ENCODE assay signal across 21 mouse cellular contexts in the genomic region with DNA sequence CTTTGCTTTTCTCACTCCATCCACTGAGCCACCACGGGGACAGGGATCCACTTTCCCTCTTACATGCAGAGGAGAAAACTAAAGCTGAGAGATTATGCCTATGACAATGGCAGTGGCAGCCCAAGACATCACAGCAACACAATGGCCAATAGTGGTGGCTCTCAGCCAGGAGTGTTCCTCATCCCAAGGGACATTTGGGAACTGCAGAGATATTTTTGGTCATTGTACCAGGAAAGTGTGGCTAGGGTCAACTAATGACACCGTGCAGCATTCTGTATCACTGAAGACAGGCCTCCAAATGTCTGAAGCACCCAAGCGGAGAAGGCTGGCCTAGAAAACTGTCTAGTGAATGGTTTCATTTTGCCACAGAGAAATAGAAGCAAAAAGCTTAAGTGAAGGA.
DNase-seq lines count a peak whose midpoint lies in the region; ATAC-seq and TF ChIP-seq lines count a peak whose summit lies in the region.
"Had no signal": no experiment of that assay in that cellular context is flagged by ENCODE, and none has a peak within 500 bp of the region (broad histone marks: within the 10 kb centered on the region; RNA-seq: fewer than 3 reads in every experiment).

No protein-coding gene starts in this region.

- intact Hi-C loops in heart, postnatal 36 days (cut with DNase I) = no loop called here

- no peak overlapping the region for H3K4me3 ChIP-seq in heart, embryonic 11.5 days (ENCODE audit: low read depth, low read length)
- H3K4me3 ChIP-seq in lung, postnatal 0 days (ENCODE audit: low read depth, low read length) = no peak overlapping the region
- H3K4me3 ChIP-seq: forebrain, embryonic 13.5 days; limb, embryonic 12.5 days; liver, embryonic 12.5 days; neural tube, embryonic 15.5 days; stomach, embryonic 15.5 days had no signal

- ATAC-seq in heart, embryonic 11.5 days (replicated peaks; ENCODE audit: insufficient number of reproducible peaks, low FRiP score, low TSS enrichment) = no peak
- ATAC-seq in lung, postnatal 0 days = no peak
- ATAC-seq: forebrain, embryonic 13.5 days; hindbrain, embryonic 16.5 days; intestine, embryonic 16.5 days; liver, embryonic 12.5 days; midbrain, embryonic 16.5 days had no signal

- peaks cover 3% of the 10 kb centered on the region for H3K4me1 ChIP-seq in heart, embryonic 11.5 days (ENCODE audit: control insufficient read depth, insufficient read depth, low read length)
- no peaks in the 10 kb centered on the region for H3K4me1 ChIP-seq in lung, postnatal 0 days (ENCODE audit: insufficient read depth, low read depth, low read length)
- H3K4me1 ChIP-seq: forebrain, embryonic 13.5 days; liver, embryonic 12.5 days; neural tube, embryonic 15.5 days; stomach, embryonic 15.5 days had no signal

- no peaks in the 10 kb centered on the region for H3K36me3 ChIP-seq in heart, embryonic 11.5 days (ENCODE audit: control insufficient read depth, insufficient read depth, low read length)
- no peaks in the 10 kb centered on the region for H3K36me3 ChIP-seq in lung, postnatal 0 days (ENCODE audit: insufficient read depth, low read length)
- H3K36me3 ChIP-seq: liver, embryonic 12.5 days; stomach, embryonic 15.5 days had no signal

- H3K4me2 ChIP-seq in heart, embryonic 11.5 days = no peak overlapping the region
- H3K4me2 ChIP-seq in lung, postnatal 0 days (replicated peaks; ENCODE audit: low read depth, low read length) = no peak overlapping the region
- H3K4me2 ChIP-seq: forebrain, embryonic 13.5 days; limb, embryonic 12.5 days; liver, embryonic 12.5 days; neural tube, embryonic 15.5 days; stomach, embryonic 15.5 days had no signal

- TF ChIP-seq EP300 in lung, postnatal 0 days (IDR thresholded peaks at IDR 0.05) = no peak

- H3K9ac ChIP-seq in heart, embryonic 11.5 days (ENCODE audit: low read depth, low read length) = no peak overlapping the region
- no peak overlapping the region for H3K9ac ChIP-seq in lung, postnatal 0 days (replicated peaks; ENCODE audit: low read depth)
- H3K9ac ChIP-seq: forebrain, embryonic 13.5 days; limb, embryonic 12.5 days; liver, embryonic 12.5 days; neural tube, embryonic 15.5 days; stomach, embryonic 15.5 days had no signal

- H3K27ac ChIP-seq in heart, embryonic 11.5 days (ENCODE audit: low read depth, low read length) = no peak overlapping the region
- H3K27ac ChIP-seq in lung, postnatal 0 days (ENCODE audit: low read length) = no peak overlapping the region
- H3K27ac ChIP-seq: forebrain, embryonic 13.5 days; limb, embryonic 12.5 days; liver, embryonic 12.5 days; neural tube, embryonic 15.5 days; stomach, embryonic 15.5 days had no signal

- WGBS in heart, embryonic 11.5 days (ENCODE audit: insufficient replicate concordance) = 83% methylated on average over 3 of the region's 3 CpGs
- WGBS in lung, postnatal 0 days = 74% methylated on average over 3 of the region's 3 CpGs

- peak; percentile 35 for DNase-seq in heart, adult 8-10 months (ENCODE audit: low spot score)
- DNase-seq in lung, postnatal 10 days = peak; percentile 14
- no peak for DNase-seq in lung, postnatal 0 days (ENCODE audit: low spot score)
- DNase-seq in heart, postnatal 36 days = peak; percentile 13 to 26
- no peak for DNase-seq in right cerebral cortex, postnatal 14 days
- no peak for DNase-seq in layer of hippocampus, adult 8-10 months (ENCODE audit: low spot score in 2 of 2)
- DNase-seq: adrenal gland, postnatal 14 days; lung, adult 2 months; lung, postnatal 4 days; spleen, adult 18-20 months; thymus, adult 18-20 months; thymus, postnatal 4 days had no signal

- no peak for TF ChIP-seq CTCF in lung, postnatal 0 days (IDR thresholded peaks at IDR 0.05)

- no peaks in the 10 kb centered on the region for H3K27me3 ChIP-seq in heart, embryonic 11.5 days (ENCODE audit: control insufficient read depth, insufficient read depth, low read length)
- no peaks in the 10 kb centered on the region for H3K27me3 ChIP-seq in lung, postnatal 0 days (replicated peaks; ENCODE audit: insufficient read depth, low read length)
- H3K27me3 ChIP-seq: forebrain, embryonic 13.5 days; limb, embryonic 12.5 days; liver, embryonic 12.5 days; neural tube, embryonic 15.5 days; stomach, embryonic 15.5 days had no signal

- peaks cover 5% of the 10 kb centered on the region; the same call in 1 of the 2 replicates for H3K9me3 ChIP-seq in heart, embryonic 11.5 days (replicated peaks; ENCODE audit: control insufficient read depth, low read length)
- H3K9me3 ChIP-seq in lung, postnatal 0 days (ENCODE audit: low read length) = no peaks in the 10 kb centered on the region
- H3K9me3 ChIP-seq: liver, embryonic 12.5 days; neural tube, embryonic 15.5 days; stomach, embryonic 15.5 days had no signal

Comparison
In these comparisons a context has a peak if more than half of its experiments do, and no peak if none do; other contexts are left out.
1. DNase-seq: peak in heart, adult 8-10 months (single experiment), lung, postnatal 10 days (single experiment) and heart, postnatal 36 days (2 of 2); none in lung, postnatal 0 days (single experiment), right cerebral cortex, postnatal 14 days (single experiment) and layer of hippocampus, adult 8-10 months (0 of 2).